Mouse (Mus musculus) small intestine, adult 2 months (tissue): Measurements from ENCODE around the gene Atad1.

Experiments
- CTCF ChIP-seq: fragments of 200-500 bp; IDR thresholded peaks from 2 replicates; pipeline ENCODE4 v1.5.1; 2012; ENCODE audit warnings: low read depth, mild to moderate bottlenecking, control low read depth, inconsistent platforms, low read length, moderate library complexity, mixed read lengths; ENCODE audit not compliant: insufficient replicate concordance, insufficient read length; ENCODE audit errors: extremely low read depth
- POLR2A ChIP-seq: fragments of 200-500 bp; IDR thresholded peaks from 2 replicates; pipeline ENCODE4 v1.6.1; 2012; ENCODE audit warnings: low read depth, mild to moderate bottlenecking, control low read depth, inconsistent platforms, low read length, moderate library complexity

GRCm38 (mm10) chr19:32723817-32724216 lies 15.8 kb downstream of the Atad1 start:
- TF ChIP-seq CTCF, result no peak
- no peak for TF ChIP-seq POLR2A
